Mouse (Mus musculus) kidney, embryonic 16.5 days (tissue): ENCODE results near the gene Agpat3. TPM values are rescaled to one million over a fixed set of nuclear protein-coding genes. Genes with fewer than 3 reads are reported as not detected.

Experiments
- ATAC-seq: fragments of 200-750 bp; cut with Nextera tagmentation; 2 replicates; pipeline ENCODE4 v1.8.0; 2017; ENCODE audit warnings: moderate TSS enrichment; ENCODE audit not compliant: low FRiP score, low TSS enrichment
- H3K27ac ChIP-seq: fragments of 300-500 bp; sonication (generic); 2 replicates; pipeline ENCODE4 v1.5.1; 2014; ENCODE audit warnings: low read length
- H3K27me3 ChIP-seq: fragments of 300-500 bp; sonication (generic); 2 replicates; pipeline ENCODE4 v1.6.1; 2014; ENCODE audit warnings: low read length, control low read depth, mixed read lengths; ENCODE audit not compliant: insufficient read depth
- H3K36me3 ChIP-seq: fragments of 300-500 bp; sonication (generic); 2 replicates; pipeline ENCODE4 v1.6.1; 2014; ENCODE audit warnings: low read length, control low read depth, mixed read lengths; ENCODE audit not compliant: insufficient read depth
- H3K4me1 ChIP-seq: fragments of 300-500 bp; sonication (generic); 2 replicates; pipeline ENCODE4 v1.6.1; 2014; ENCODE audit warnings: low read length, control low read depth, mixed read lengths; ENCODE audit not compliant: insufficient read depth
- H3K4me2 ChIP-seq: fragments of 300-500 bp; sonication (generic); replicated peaks from 2 replicates; pipeline ENCODE4 v1.6.1; 2014; ENCODE audit warnings: low read depth, low read length
- H3K4me3 ChIP-seq: fragments of 300-500 bp; sonication (generic); 2 replicates; pipeline ENCODE4 v1.5.1; 2014; ENCODE audit warnings: mild to moderate bottlenecking, low read length
- H3K9ac ChIP-seq: fragments of 300-500 bp; sonication (generic); replicated peaks from 2 replicates; pipeline ENCODE4 v1.6.1; 2014; ENCODE audit warnings: low read length
- H3K9me3 ChIP-seq: fragments of 300-500 bp; sonication (generic); 2 replicates; pipeline ENCODE4 v1.6.1; 2016; ENCODE audit warnings: low read length, control low read depth
- WGBS: fragments of 180-500 bp; shearing (Covaris S2); extraction: QIAGEN DNeasy Blood & Tissue Kit; methylation state at CpG from one replicate; pipeline ENCODE4 v1.1.7; 2014; 5-methylcytosine and 5-hydroxymethylcytosine counted together
- polyA plus RNA-seq: library from polyadenylated mRNA; unstranded; fragments of >200 nt; fragmentation: Nextera tagmentation; extraction: Ambion mirVana; gene quantifications from 2 replicates; pipeline ENCODE4 v1.2.1, GENCODE M21; 2015

The Agpat3 gene
- polyA plus RNA-seq, 1 experiment from 2014 or later = 81.9 TPM

DNA sequence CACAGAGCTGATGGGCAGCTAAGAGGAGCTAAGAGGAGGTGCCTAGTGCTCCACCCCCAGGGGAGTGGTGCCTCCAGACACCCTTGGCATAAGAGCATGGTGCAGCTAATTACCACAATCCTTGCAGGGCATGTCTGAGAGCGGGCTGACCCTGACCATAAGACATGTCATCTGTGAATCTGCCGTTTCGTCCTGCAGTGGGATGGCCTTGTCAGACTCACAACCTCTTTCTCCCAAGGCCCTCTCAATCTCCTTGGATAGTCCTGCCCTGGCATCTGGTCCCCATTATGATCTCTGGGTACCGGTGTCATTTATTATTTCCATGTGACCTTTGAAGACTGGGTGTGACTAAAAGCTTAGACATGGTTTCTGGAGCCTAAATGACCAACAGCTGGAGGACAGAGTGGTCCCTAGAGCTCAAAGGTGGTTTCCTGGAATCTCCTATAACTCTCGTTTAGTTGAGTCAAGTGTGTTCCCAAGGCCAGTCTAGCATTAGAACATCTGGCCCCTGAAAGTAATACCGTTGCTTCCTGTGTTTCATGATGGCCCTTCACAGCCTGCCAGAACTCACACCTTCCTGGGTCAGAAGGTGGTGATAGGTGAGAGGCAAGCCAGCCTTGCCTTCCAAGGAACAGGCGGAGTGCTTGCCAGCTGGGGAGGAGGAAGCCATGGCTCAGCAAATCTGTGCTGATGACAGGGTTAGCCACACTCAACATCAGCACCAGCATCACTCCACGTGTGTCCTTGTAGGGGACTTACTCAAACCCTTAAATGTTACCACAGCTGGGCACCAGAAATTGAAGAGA, 61.4 kb downstream of the Agpat3 start:
- no peaks in the 10 kb centered on the region for H3K27me3 ChIP-seq
- no peaks in the 10 kb centered on the region for H3K9me3 ChIP-seq
- H3K36me3 ChIP-seq = peaks cover 19% of the 10 kb centered on the region
- no peak overlapping the region for H3K9ac ChIP-seq
- H3K27ac ChIP-seq = no peak overlapping the region
- WGBS = 66% methylated on average over 8 of the region's 8 CpGs
- no peak overlapping the region for H3K4me3 ChIP-seq
- H3K4me1 ChIP-seq = peaks cover 29% of the 10 kb centered on the region
- ATAC-seq = no peak
- no peak overlapping the region for H3K4me2 ChIP-seq

DNA sequence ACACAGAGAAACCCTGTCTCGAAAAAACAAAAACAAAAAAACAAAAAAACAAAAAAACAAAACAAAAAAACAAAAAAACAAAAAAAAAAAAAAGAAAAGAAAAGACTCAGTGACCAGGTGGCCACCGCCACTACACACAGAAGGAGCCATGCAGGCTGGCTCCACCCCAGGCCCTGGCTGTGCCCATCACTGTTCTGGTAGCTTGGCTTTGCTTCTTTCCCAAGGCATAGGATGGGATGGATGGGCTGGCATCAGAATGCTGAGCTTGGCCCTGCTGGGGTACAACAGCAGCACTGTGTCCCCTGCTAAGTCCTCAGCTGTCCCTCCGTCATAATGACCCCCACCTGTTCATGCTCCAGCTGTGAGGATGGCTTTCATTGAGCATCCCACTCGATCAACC, 63.4 kb downstream of the Agpat3 start:
- H3K27ac ChIP-seq = no peak overlapping the region
- ATAC-seq = no peak
- no peak overlapping the region for H3K4me3 ChIP-seq
- H3K4me1 ChIP-seq = peaks cover 16% of the 10 kb centered on the region; the same call in 1 of the 2 replicates
- no peaks in the 10 kb centered on the region for H3K27me3 ChIP-seq
- no peak overlapping the region for H3K4me2 ChIP-seq
- H3K9me3 ChIP-seq = no peaks in the 10 kb centered on the region
- 90% methylated on average over 4 of the region's 4 CpGs for WGBS
- H3K9ac ChIP-seq = no peak overlapping the region
- H3K36me3 ChIP-seq = peaks cover 34% of the 10 kb centered on the region

- Histone ChIP-seq H3K4me1 (peaks cover 16% of the 10 kb centered on the region; the same call in 1 of the 2 replicates), H3K27ac (peak overlapping the region; percentile 26; the same call in 1 of the 2 replicates), H3K27me3 (no peaks in the 10 kb centered on the region), H3K4me2 (no peak overlapping the region), H3K36me3 (peaks cover 41% of the 10 kb centered on the region), H3K4me3 (no peak overlapping the region), H3K9ac (no peak overlapping the region), H3K9me3 (no peaks in the 10 kb centered on the region)
- WGBS = 85% methylated on average over 5 of the region's 5 CpGs
- no peak for ATAC-seq
Measured at GRCm38 (mm10) chr10:78288135-78288534, 64.2 kb downstream of the Agpat3 start.

DNA sequence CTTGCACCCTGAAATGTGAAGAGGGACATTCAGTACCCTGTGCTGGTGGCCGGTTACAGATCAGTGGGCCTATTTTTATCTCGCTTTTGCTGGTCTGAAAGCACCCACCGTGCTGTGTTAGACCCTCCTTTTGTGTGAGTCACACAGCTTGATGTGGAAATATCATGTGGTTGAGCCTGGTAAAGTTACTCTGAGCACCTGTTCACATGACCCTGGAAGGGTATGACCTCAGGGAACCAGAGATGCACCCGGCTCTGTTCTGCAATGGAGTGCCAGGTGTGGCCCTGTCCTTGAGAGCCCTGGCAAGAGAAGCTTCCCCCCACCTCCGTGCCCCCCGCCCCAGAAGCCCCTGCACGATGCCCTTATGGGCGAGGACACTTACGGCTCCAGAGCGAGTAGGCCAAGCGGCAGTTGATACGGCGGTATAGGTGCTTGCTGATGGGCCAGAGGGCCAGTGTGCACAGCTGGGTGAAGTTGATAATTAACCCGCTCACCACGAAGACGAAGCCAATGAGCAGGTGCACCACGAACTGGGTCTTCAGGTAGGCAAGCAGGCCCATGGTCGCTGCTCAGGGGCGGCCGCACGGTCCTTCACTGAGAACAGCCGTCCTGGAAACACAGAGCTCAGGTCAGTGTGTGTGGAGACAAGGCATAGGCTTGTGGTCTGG, 64.7 kb downstream of the Agpat3 start:
- Histone ChIP-seq H3K27ac (peak overlapping the region; percentile 26; the same call in 1 of the 2 replicates), H3K9me3 (no peaks in the 10 kb centered on the region)
- WGBS = 76% methylated on average over 22 of the region's 22 CpGs

GRCm38 (mm10) chr10:78285959-78286358, 66.3 kb downstream of the Agpat3 start:
- ATAC-seq = no peak
- H3K4me1 ChIP-seq = peaks cover 17% of the 10 kb centered on the region
- H3K9ac ChIP-seq = no peak overlapping the region
- no peaks in the 10 kb centered on the region for H3K27me3 ChIP-seq
- H3K27ac ChIP-seq = no peak overlapping the region
- no peak overlapping the region for H3K4me2 ChIP-seq
- peaks cover 60% of the 10 kb centered on the region for H3K36me3 ChIP-seq
- WGBS = 87% methylated on average over 4 of the region's 4 CpGs
- H3K9me3 ChIP-seq = no peaks in the 10 kb centered on the region
- H3K4me3 ChIP-seq = no peak overlapping the region

More for the DNA sequence above, 64.7 kb downstream of the Agpat3 start:
- Histone ChIP-seq H3K9ac (no peak overlapping the region), H3K4me3 (no peak overlapping the region), H3K27me3 (no peaks in the 10 kb centered on the region), H3K4me2 (no peak overlapping the region), H3K36me3 (peaks cover 45% of the 10 kb centered on the region), H3K4me1 (peaks cover 16% of the 10 kb centered on the region; the same call in 1 of the 2 replicates)
- ATAC-seq = peak; percentile 58

DNA sequence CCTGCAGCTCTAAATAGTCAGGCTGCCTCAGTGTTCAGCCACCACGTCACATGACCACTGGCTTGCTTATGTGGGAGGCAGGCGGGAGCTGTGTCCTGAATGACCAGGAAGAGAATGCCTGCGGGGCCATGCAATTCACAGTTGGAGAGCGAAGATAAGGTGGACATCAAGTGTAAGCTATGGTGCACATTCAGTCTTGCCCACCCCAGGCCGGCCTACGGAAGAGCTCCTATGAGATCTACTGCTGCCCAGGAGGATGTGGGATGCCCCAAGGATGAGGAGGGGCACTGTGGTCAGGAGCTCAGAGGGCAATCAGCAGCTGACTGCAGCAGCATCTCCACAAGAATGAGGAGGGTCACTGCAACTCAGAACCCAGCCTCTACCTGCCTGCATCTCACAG, 66.9 kb downstream of the Agpat3 start:
- WGBS = 82% methylated on average over 6 of the region's 6 CpGs
- H3K4me1 ChIP-seq = peaks cover 20% of the 10 kb centered on the region
- no peak overlapping the region for H3K4me3 ChIP-seq
- no peak overlapping the region for H3K9ac ChIP-seq
- no peak for ATAC-seq
- no peaks in the 10 kb centered on the region for H3K9me3 ChIP-seq
- peaks cover 61% of the 10 kb centered on the region for H3K36me3 ChIP-seq
- no peak overlapping the region for H3K4me2 ChIP-seq
- no peaks in the 10 kb centered on the region for H3K27me3 ChIP-seq
- H3K27ac ChIP-seq = no peak overlapping the region

DNA sequence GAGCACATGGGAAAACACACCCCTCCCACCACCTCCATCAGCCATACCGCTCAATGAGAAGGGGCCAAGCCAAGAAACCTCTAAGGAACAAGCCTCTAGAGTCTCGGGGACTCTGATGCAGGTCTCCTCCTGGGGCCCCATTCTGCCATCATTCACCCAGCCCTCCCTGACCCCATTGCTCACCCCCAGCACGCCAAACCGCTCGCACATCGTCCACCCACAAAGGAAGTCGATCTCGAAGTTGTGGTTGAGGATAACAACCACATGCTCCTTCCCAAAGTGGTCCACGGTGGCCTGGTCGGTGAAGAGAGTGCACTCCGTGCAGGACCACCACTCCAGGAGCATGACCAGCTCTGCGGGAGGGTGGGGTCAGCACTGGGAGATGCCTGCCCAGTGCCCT, 67.5 kb downstream of the Agpat3 start:
- WGBS = 87% methylated on average over 12 of the region's 12 CpGs
- ATAC-seq = no peak
- no peak overlapping the region for H3K4me3 ChIP-seq
- H3K4me2 ChIP-seq = no peak overlapping the region
- H3K4me1 ChIP-seq = peaks cover 20% of the 10 kb centered on the region
- H3K27me3 ChIP-seq = no peaks in the 10 kb centered on the region
- no peak overlapping the region for H3K27ac ChIP-seq
- H3K9ac ChIP-seq = no peak overlapping the region
- H3K9me3 ChIP-seq = no peaks in the 10 kb centered on the region
- H3K36me3 ChIP-seq = peaks cover 67% of the 10 kb centered on the region

DNA sequence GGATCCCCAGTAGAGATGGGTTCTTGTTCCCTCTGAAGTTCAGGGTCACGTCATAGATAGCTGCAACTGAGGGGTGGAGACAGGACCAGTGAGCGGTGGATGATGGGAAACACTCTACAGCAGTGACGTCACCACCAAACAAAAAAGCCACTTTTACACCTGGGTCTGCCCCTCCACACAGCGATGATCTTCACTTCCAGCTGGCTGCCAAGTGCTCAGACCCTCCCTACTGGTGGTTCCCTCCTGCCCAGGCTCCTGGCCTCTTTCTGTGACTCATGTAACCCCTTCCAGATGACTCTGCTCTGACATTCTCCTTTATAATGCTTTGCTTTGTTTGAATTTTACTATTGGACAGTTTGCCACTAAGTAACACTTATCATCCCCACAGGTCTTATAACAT, 69.9 kb downstream of the Agpat3 start:
- Histone ChIP-seq H3K36me3 (peaks cover 73% of the 10 kb centered on the region), H3K4me1 (peaks cover 10% of the 10 kb centered on the region), H3K27me3 (no peaks in the 10 kb centered on the region), H3K4me2 (no peak overlapping the region), H3K9me3 (no peaks in the 10 kb centered on the region), H3K9ac (no peak overlapping the region), H3K4me3 (no peak overlapping the region), H3K27ac (no peak overlapping the region)
- 98% methylated on average over 4 of the region's 4 CpGs for WGBS
- no peak for ATAC-seq

GRCm38 (mm10) chr10:78280486-78280885, 71.8 kb downstream of the Agpat3 start:
- H3K9ac ChIP-seq = no peak overlapping the region
- H3K4me2 ChIP-seq = no peak overlapping the region
- H3K4me1 ChIP-seq = peaks cover 9% of the 10 kb centered on the region
- H3K36me3 ChIP-seq = peaks cover 57% of the 10 kb centered on the region
- H3K4me3 ChIP-seq = no peak overlapping the region
- 66% methylated on average over 9 of the region's 9 CpGs for WGBS
- ATAC-seq = peak; percentile 50; the same call in 1 of the 2 replicates
- no peaks in the 10 kb centered on the region for H3K9me3 ChIP-seq
- H3K27me3 ChIP-seq = no peaks in the 10 kb centered on the region
- H3K27ac ChIP-seq = no peak overlapping the region

- no peaks in the 10 kb centered on the region for H3K9me3 ChIP-seq
- peaks cover 9% of the 10 kb centered on the region for H3K4me1 ChIP-seq
- 30% methylated on average over 8 of the region's 8 CpGs for WGBS
- no peak overlapping the region for H3K9ac ChIP-seq
- no peak overlapping the region for H3K4me2 ChIP-seq
- H3K36me3 ChIP-seq = peaks cover 53% of the 10 kb centered on the region
- peak overlapping the region; percentile 48 for H3K27ac ChIP-seq
- no peak overlapping the region for H3K4me3 ChIP-seq
- ATAC-seq = peak; percentile 88
- no peaks in the 10 kb centered on the region for H3K27me3 ChIP-seq
Measured at GRCm38 (mm10) chr10:78279210-78279609, 73.1 kb downstream of the Agpat3 start.
